Mouse (Mus musculus) limb, embryonic 13.5 days (tissue): Measurements from ENCODE around the gene Gatad1. TPM values are rescaled to one million over a fixed set of nuclear protein-coding genes. Genes with fewer than 3 reads are reported as not detected.

ENCODE experiments used
- ATAC-seq: fragments of 200-750 bp; cut with Nextera tagmentation; 2 replicates; pipeline ENCODE4 v1.8.0; 2017; ENCODE audit warnings: low read depth, moderate number of reproducible peaks, moderate TSS enrichment; ENCODE audit not compliant: low FRiP score
- H3K27ac ChIP-seq: fragments of 300-500 bp; sonication (generic); 2 replicates; pipeline ENCODE4 v1.5.1; 2015; ENCODE audit warnings: inconsistent platforms, mild to moderate bottlenecking, moderate library complexity
- H3K27me3 ChIP-seq: fragments of 300-500 bp; sonication (generic); 2 replicates; pipeline ENCODE4 v1.6.1; 2015; ENCODE audit warnings: mild to moderate bottlenecking, inconsistent platforms
- H3K36me3 ChIP-seq: fragments of 300-500 bp; sonication (generic); 2 replicates; pipeline ENCODE4 v1.6.1; 2015; ENCODE audit warnings: inconsistent platforms, mild to moderate bottlenecking, moderate library complexity
- H3K4me1 ChIP-seq: fragments of 300-500 bp; sonication (generic); 2 replicates; pipeline ENCODE4 v1.6.1; 2015; ENCODE audit warnings: inconsistent platforms
- H3K4me2 ChIP-seq: fragments of 300-500 bp; sonication (generic); replicated peaks from 2 replicates; pipeline ENCODE4 v1.6.1; 2015; ENCODE audit warnings: inconsistent platforms, mild to moderate bottlenecking, moderate library complexity
- H3K4me3 ChIP-seq: fragments of 300-500 bp; sonication (generic); 2 replicates; pipeline ENCODE4 v1.5.1; 2015; ENCODE audit warnings: moderate library complexity, mild to moderate bottlenecking, inconsistent platforms
- H3K9ac ChIP-seq: fragments of 300-500 bp; sonication (generic); 2 replicates; pipeline ENCODE4 v1.6.1; 2015; ENCODE audit warnings: mild to moderate bottlenecking, inconsistent platforms
- H3K9me3 ChIP-seq: fragments of 300-500 bp; sonication (generic); 2 replicates; pipeline ENCODE4 v1.6.1; 2016; ENCODE audit warnings: inconsistent platforms
- WGBS: fragments of 180-500 bp; shearing (Covaris S2); methylation state at CpG from one replicate; pipeline ENCODE4 v1.1.7; 2015; 5-methylcytosine and 5-hydroxymethylcytosine counted together
- polyA plus RNA-seq: library from polyadenylated mRNA; unstranded; fragments of >200 nt; fragmentation: Nextera tagmentation; extraction: Ambion mirVana; gene quantifications from 2 replicates; pipeline ENCODE4 v1.2.1, GENCODE M21; 2015

The Gatad1 gene
- 60.8 and 63.3 TPM in 2 replicates for polyA plus RNA-seq

DNA sequence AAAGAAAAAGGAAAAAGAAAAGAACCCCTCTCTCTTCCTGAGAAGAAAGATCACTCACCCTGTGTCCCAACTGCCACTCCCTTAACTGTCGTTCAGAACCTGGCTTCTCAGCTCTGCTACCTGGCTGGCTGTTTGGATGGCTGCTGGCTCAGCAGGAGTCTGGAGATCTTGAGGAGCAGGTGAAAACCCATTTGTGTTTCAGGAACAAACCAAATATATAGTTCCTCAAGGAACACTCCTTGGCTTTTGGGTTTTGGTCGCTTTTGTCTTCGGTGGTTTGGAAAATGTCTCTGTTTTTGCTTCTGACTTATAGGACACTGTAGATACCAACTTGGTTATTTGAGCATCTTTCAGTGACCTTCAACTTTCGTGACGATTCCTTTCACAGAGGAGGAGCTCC is at the start of gene Gatad1:
TSS of gene Gatad1 (minus strand) at position 101 of the 400 bp plus-strand sequence.
- no peak for ATAC-seq
- no peak within 1 kb of the TSS for H3K9ac ChIP-seq
- H3K4me1 ChIP-seq, result no peaks in the 10 kb centered on the region
- no peak within 1 kb of the TSS for H3K4me2 ChIP-seq
- WGBS, result 67% methylated on average over 5 of the region's 5 CpGs
- no peaks in the 10 kb centered on the region for H3K27me3 ChIP-seq
- no peaks in the 10 kb centered on the region for H3K36me3 ChIP-seq
- H3K27ac ChIP-seq, result no peak within 1 kb of the TSS
- H3K9me3 ChIP-seq, result peaks cover 3% of the 10 kb centered on the region
- no peak within 1 kb of the TSS for H3K4me3 ChIP-seq

DNA sequence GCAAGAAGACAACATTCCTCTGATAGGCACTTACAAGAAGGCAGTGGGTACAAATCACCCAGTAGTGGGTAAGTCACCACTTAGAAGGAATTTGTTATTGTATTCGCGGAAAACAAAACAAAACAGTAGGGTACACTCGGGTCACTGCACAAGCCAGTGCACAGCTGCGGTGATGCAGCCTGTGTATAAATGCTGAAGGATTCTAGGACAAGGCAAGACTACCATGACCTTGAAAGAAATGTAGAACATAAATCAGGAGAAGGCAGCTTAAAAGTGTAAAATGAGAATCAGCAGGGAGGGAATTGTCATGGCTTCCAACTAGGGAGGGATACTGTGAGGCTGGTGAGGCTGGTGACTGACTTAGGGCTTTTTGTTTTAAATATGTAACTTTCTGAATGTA is 45.2 kb upstream of the Gatad1 start:
- 93% methylated on average over 4 of the region's 4 CpGs for WGBS
- H3K36me3 ChIP-seq, result peaks cover 54% of the 10 kb centered on the region

DNA sequence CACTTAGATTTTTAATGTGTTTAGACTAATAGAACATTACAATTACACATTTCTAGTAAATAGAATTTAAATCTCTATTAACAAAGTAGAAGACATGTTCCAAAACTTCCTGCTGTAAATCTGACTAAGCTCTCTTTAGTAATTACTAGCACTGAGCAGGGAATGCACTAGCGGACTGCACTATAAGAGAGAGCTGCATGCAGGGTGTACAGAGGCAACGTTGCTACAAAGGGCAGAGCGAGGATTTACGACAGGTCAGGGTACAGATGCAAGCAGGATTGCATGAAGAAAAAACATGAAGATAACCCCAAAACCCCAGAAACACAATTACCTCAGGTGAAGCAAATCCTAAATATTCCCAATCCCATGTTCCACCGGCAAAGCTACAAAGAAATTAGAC is 43.0 kb upstream of the Gatad1 start:
- H3K36me3 ChIP-seq, result peaks cover 70% of the 10 kb centered on the region
- no peaks in the 10 kb centered on the region for H3K9me3 ChIP-seq
- no peak overlapping the region for H3K9ac ChIP-seq
- H3K4me1 ChIP-seq, result no peaks in the 10 kb centered on the region
- H3K4me3 ChIP-seq, result no peak overlapping the region
- ATAC-seq, result no peak
- no peak overlapping the region for H3K4me2 ChIP-seq
- WGBS, result 91% methylated on average over 5 of the region's 5 CpGs
- H3K27ac ChIP-seq, result no peak overlapping the region
- no peaks in the 10 kb centered on the region for H3K27me3 ChIP-seq

More for the DNA sequence above, 45.2 kb upstream of the Gatad1 start:
- H3K9ac ChIP-seq, result no peak overlapping the region
- no peaks in the 10 kb centered on the region for H3K9me3 ChIP-seq
- no peak overlapping the region for H3K4me3 ChIP-seq
- no peak for ATAC-seq
- no peaks in the 10 kb centered on the region for H3K27me3 ChIP-seq
- no peaks in the 10 kb centered on the region for H3K4me1 ChIP-seq
- no peak overlapping the region for H3K27ac ChIP-seq
- H3K4me2 ChIP-seq, result no peak overlapping the region

GRCm38 (mm10) chr5:3696031-3696430 is 39.0 kb upstream of the Gatad1 start:
- H3K27ac ChIP-seq, result no peak overlapping the region
- H3K9ac ChIP-seq, result no peak overlapping the region
- H3K27me3 ChIP-seq, result no peaks in the 10 kb centered on the region
- no peaks in the 10 kb centered on the region for H3K4me1 ChIP-seq
- no peaks in the 10 kb centered on the region for H3K9me3 ChIP-seq
- no peak overlapping the region for H3K4me2 ChIP-seq
- 88% methylated on average over 3 of the region's 3 CpGs for WGBS
- peaks cover 81% of the 10 kb centered on the region for H3K36me3 ChIP-seq
- no peak overlapping the region for H3K4me3 ChIP-seq
- ATAC-seq, result no peak

GRCm38 (mm10) chr5:3695191-3695590 is 38.2 kb upstream of the Gatad1 start:
- 84% methylated on average over 4 of the region's 4 CpGs for WGBS
- no peak for ATAC-seq
- Histone ChIP-seq H3K4me2 (no peak overlapping the region), H3K27ac (no peak overlapping the region), H3K36me3 (peaks cover 77% of the 10 kb centered on the region), H3K27me3 (no peaks in the 10 kb centered on the region), H3K9me3 (no peaks in the 10 kb centered on the region), H3K9ac (no peak overlapping the region), H3K4me1 (no peaks in the 10 kb centered on the region), H3K4me3 (no peak overlapping the region)

- Histone ChIP-seq H3K36me3 (peaks cover 72% of the 10 kb centered on the region), H3K4me2 (no peak overlapping the region), H3K27ac (no peak overlapping the region), H3K9ac (no peak overlapping the region), H3K27me3 (no peaks in the 10 kb centered on the region), H3K9me3 (no peaks in the 10 kb centered on the region), H3K4me3 (no peak overlapping the region), H3K4me1 (no peaks in the 10 kb centered on the region)
- 95% methylated on average over 9 of the region's 9 CpGs for WGBS
- ATAC-seq, result no peak
Measured at GRCm38 (mm10) chr5:3692956-3693355, 36.0 kb upstream of the Gatad1 start.

GRCm38 (mm10) chr5:3691283-3691682 is 34.3 kb upstream of the Gatad1 start:
- 86% methylated on average over 3 of the region's 3 CpGs for whole genome bisulfite sequencing
- Histone ChIP-seq H3K9me3 (no peaks in the 10 kb centered on the region), H3K4me1 (no peaks in the 10 kb centered on the region; the same call in 1 of the 2 replicates), H3K9ac (no peak overlapping the region), H3K27me3 (no peaks in the 10 kb centered on the region), H3K36me3 (peaks cover 56% of the 10 kb centered on the region), H3K4me2 (no peak overlapping the region), H3K27ac (no peak overlapping the region), H3K4me3 (no peak overlapping the region)
- no peak for ATAC-seq

GRCm38 (mm10) chr5:3688298-3688697 is 31.3 kb upstream of the Gatad1 start:
- Histone ChIP-seq H3K27me3 (no peaks in the 10 kb centered on the region), H3K9ac (no peak overlapping the region), H3K4me2 (no peak overlapping the region), H3K4me1 (peaks cover 11% of the 10 kb centered on the region), H3K36me3 (peaks cover 32% of the 10 kb centered on the region), H3K27ac (no peak overlapping the region), H3K9me3 (no peaks in the 10 kb centered on the region), H3K4me3 (no peak overlapping the region)
- 78% methylated on average over 8 of the region's 8 CpGs for WGBS
- ATAC-seq, result no peak

DNA sequence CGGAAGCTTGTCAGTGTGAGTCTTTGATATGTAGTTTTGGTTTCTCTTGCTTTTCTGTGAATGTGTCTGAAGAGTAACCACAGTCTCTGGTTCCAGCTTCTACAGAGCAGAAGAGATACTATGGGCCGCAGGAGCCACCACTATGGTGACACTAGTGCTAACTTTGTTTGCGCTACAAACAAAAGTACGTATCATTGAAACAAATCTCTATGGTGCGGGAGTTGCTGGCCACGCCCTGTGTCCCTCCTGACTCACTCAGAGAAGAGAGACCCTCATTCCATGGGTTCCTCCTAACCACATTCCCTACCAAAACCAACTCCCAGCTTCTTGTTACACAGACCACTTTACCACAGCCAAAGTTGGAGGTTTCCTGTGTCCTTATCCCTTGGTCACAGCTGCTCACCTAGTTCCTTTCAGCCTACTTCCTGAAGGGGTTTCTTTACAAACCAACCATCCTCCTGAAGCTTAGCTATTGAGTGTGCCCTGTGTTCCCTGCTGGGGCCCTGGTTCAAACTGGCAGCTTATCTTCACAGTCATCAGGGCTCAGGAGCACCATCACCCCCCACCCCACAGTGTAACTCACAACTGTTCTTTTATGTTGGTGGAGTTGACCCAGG is 13.1 kb upstream of the Gatad1 start:
- Histone ChIP-seq H3K4me1 (peaks cover 11% of the 10 kb centered on the region; the same call in 1 of the 2 replicates), H3K36me3 (no peaks in the 10 kb centered on the region), H3K4me3 (no peak overlapping the region), H3K9me3 (no peaks in the 10 kb centered on the region), H3K27me3 (no peaks in the 10 kb centered on the region), H3K4me2 (no peak overlapping the region), H3K9ac (no peak overlapping the region), H3K27ac (no peak overlapping the region)
- no peak for ATAC-seq
- WGBS, result 90% methylated on average over 6 of the region's 6 CpGs

GRCm38 (mm10) chr5:3666585-3666984 is 9.6 kb upstream of the Gatad1 start:
- H3K27me3 ChIP-seq, result no peaks in the 10 kb centered on the region
- H3K4me2 ChIP-seq, result peak overlapping the region; percentile 28
- H3K27ac ChIP-seq, result no peak overlapping the region
- no peaks in the 10 kb centered on the region for H3K36me3 ChIP-seq
- ATAC-seq, result no peak
- 60% methylated on average over 12 of the region's 12 CpGs for whole genome bisulfite sequencing
- peaks cover 11% of the 10 kb centered on the region; the same call in 1 of the 2 replicates for H3K4me1 ChIP-seq
- H3K4me3 ChIP-seq, result no peak overlapping the region
- H3K9me3 ChIP-seq, result no peaks in the 10 kb centered on the region
- no peak overlapping the region for H3K9ac ChIP-seq

GRCm38 (mm10) chr5:3665225-3665624 is 8.2 kb upstream of the Gatad1 start:
- Histone ChIP-seq H3K27me3 (no peaks in the 10 kb centered on the region), H3K4me1 (peaks cover 11% of the 10 kb centered on the region; the same call in 1 of the 2 replicates)
- ATAC-seq, result no peak

DNA sequence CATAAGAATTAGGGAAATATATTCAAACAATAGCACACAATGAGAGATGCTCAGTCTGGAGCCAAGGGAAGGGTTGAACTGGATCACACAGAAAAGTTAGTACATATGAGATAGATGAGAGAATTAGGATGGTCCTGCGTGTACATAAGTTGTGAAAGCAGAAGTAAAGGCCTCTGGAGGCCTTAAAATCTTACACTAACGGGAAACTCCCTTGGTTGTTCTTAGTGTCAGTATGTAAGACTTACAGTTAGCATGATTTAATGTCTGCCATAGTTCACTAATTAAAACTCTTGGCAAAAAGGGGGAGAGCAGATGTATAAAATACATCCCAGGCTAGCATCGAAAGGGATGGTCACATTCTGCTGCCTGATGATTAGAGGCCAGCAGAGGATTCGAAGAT is 3.2 kb downstream of the Gatad1 start:
- H3K4me3 ChIP-seq, result no peak overlapping the region
- ATAC-seq, result no peak

More at GRCm38 (mm10) chr5:3665225-3665624, 8.2 kb upstream of the Gatad1 start:
- H3K27ac ChIP-seq, result no peak overlapping the region
- no peak overlapping the region for H3K4me3 ChIP-seq
- no peaks in the 10 kb centered on the region for H3K36me3 ChIP-seq
- no peaks in the 10 kb centered on the region for H3K9me3 ChIP-seq
- no peak overlapping the region for H3K4me2 ChIP-seq
- 89% methylated on average over 2 of the region's 2 CpGs for WGBS
- no peak overlapping the region for H3K9ac ChIP-seq

More for the DNA sequence above, 3.2 kb downstream of the Gatad1 start:
- Histone ChIP-seq H3K27me3 (no peaks in the 10 kb centered on the region), H3K36me3 (no peaks in the 10 kb centered on the region), H3K9me3 (peaks cover 1% of the 10 kb centered on the region), H3K4me1 (no peaks in the 10 kb centered on the region), H3K27ac (no peak overlapping the region), H3K9ac (no peak overlapping the region), H3K4me2 (no peak overlapping the region)
- WGBS, result 89% methylated on average over 4 of the region's 4 CpGs
